Mouse (Mus musculus) lung, postnatal 0 days (tissue): ENCODE data around the gene Shbg. TPM values are rescaled to one million over a fixed set of nuclear protein-coding genes. Genes with fewer than 3 reads are reported as not detected.

Source experiments
- ATAC-seq: fragments of 200-750 bp; cut with Nextera tagmentation; 2 replicates; pipeline ENCODE4 v1.8.0; 2017; ENCODE audit warnings: moderate library complexity
- DNase-seq: peaks from one replicate; pipeline ENCODE4 v3.0.0-alpha.2; 2016; ENCODE audit warnings: low spot score
- H3K27ac ChIP-seq: fragments of 300-500 bp; sonication (generic); 2 replicates; pipeline ENCODE4 v1.5.1; 2014; ENCODE audit warnings: antibody characterized with exemption, mild to moderate bottlenecking, low read length, mixed read lengths
- H3K27me3 ChIP-seq: fragments of 300-500 bp; sonication (generic); replicated peaks from 2 replicates; pipeline ENCODE4 v1.6.1; 2014; ENCODE audit warnings: low read length, mixed read lengths; ENCODE audit not compliant: insufficient read depth
- H3K36me3 ChIP-seq: fragments of 300-500 bp; sonication (generic); 2 replicates; pipeline ENCODE4 v1.6.1; 2014; ENCODE audit warnings: low read length, mixed read lengths; ENCODE audit not compliant: insufficient read depth
- H3K4me1 ChIP-seq: fragments of 300-500 bp; sonication (generic); 2 replicates; pipeline ENCODE4 v1.6.1; 2014; ENCODE audit warnings: antibody characterized with exemption, low read depth, low read length, mixed read lengths; ENCODE audit not compliant: insufficient read depth
- H3K4me2 ChIP-seq: fragments of 300-500 bp; sonication (generic); replicated peaks from 2 replicates; pipeline ENCODE4 v1.6.1; 2014; ENCODE audit warnings: low read depth, mild to moderate bottlenecking, low read length, moderate library complexity, mixed read lengths
- H3K4me3 ChIP-seq: fragments of 300-500 bp; sonication (generic); 2 replicates; pipeline ENCODE4 v1.5.1; 2014; ENCODE audit warnings: low read depth, low read length
- H3K9ac ChIP-seq: fragments of 300-500 bp; sonication (generic); replicated peaks from 2 replicates; pipeline ENCODE4 v1.6.1; 2014; ENCODE audit warnings: low read depth, mild to moderate bottlenecking
- H3K9me3 ChIP-seq: fragments of 300-500 bp; sonication (generic); 2 replicates; pipeline ENCODE4 v1.6.1; 2016; ENCODE audit warnings: low read length, mixed read lengths
- CTCF ChIP-seq: IDR thresholded peaks from 2 replicates; pipeline ENCODE4 v1.5.1; 2016; ENCODE audit warnings: antibody characterized with exemption, mild to moderate bottlenecking
- EP300 ChIP-seq: IDR thresholded peaks from 2 replicates; pipeline ENCODE4 v1.6.1; 2016; ENCODE audit warnings: antibody characterized with exemption, mild to moderate bottlenecking, control low read depth
- WGBS: fragments of 180-500 bp; shearing (Covaris S2); extraction: QIAGEN DNeasy Blood & Tissue Kit; methylation state at CpG from one replicate; pipeline ENCODE4 v1.1.7; 2014; 5-methylcytosine and 5-hydroxymethylcytosine counted together
- polyA plus RNA-seq: library from polyadenylated mRNA; unstranded; fragments of >200 nt; fragmentation: Nextera tagmentation; extraction: Ambion mirVana; gene quantifications from 2 replicates; pipeline ENCODE4 v1.2.1, GENCODE M21; 2015

The Shbg gene
- polyA plus RNA-seq, 1 experiment from 2014 or later: not detected

DNA sequence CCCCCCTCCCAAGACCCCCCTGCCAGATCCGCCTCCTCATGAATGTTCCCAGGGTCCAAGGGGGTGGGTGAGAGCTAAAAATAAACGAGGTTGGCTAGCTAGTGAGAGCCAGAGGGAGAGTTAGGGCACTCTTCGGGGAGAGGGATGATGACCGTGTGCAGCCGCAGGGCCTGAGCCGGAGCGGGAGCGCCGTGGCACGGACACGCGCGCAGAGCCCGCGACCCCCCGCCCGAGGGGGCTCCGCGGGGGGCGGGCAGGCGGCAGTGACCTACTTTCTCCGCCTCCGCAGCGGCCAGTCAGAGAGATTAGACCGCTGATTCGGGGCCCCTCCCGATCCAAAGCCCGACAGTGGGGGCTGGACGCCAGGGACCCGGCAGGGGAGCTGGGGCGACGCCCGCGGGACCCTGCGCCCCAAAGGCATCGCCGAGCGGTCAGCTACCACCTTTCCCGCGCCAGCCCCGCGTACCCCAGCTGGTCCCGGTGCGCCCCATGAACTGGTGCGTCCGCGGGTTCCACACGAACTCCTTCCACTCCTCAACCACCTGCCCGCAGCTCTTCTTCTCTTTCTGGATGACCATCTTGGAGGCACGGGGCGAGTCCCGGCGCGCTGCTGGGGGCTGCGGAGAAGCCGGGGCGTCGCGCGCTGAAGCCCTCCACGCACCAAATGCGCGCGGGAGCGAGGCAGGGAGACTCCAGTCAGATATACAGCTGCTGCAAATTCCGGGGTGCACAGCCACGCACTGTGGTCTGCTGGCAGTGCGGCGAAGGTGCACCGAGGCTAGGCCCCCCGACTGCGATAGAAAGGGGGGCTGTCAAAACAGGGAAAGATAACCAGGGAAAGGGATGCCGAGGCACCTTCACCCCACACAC lies 12.7 kb downstream of the Shbg start:
- peak; percentile 34 for DNase-seq
- Histone ChIP-seq H3K4me1 (peaks cover 18% of the 10 kb centered on the region; the same call in 1 of the 2 replicates), H3K9me3 (no peaks in the 10 kb centered on the region), H3K4me3 (peak overlapping the region; percentile 53), H3K36me3 (no peaks in the 10 kb centered on the region), H3K4me2 (peak overlapping the region; percentile 96), H3K27ac (peak overlapping the region; percentile 16; the same call in 1 of the 2 replicates), H3K27me3 (0 out of 2 replicates have a peak, but pooled peaks cover 4% of the 10 kb centered on the region), H3K9ac (peak overlapping the region; percentile 30; the same call in 1 of the 2 replicates)
- TF ChIP-seq CTCF (no peak), EP300 (no peak)
- peak; percentile 23 for ATAC-seq
- 2% methylated on average over 62 of the region's 73 CpGs for WGBS

DNA sequence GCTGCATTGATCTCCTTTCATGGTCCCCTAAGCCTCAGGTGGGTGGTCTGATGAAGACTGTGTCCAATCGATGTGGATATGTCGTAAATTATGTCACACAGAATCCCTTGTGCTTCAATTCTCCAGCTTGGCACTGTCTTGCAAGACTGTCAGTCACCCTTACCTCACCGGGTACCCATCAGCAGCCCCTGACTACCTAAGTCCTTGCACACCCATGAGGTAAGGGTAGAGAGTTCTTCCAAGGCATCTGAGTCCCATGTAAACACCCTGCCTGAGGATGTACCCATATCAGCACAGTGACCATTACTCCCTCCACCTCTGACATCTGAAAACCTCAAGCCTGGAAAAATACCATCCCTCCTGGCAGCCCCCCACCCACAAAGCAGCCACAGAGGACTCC lies 13.4 kb downstream of the Shbg start:
- no peak overlapping the region for H3K27ac ChIP-seq

DNA sequence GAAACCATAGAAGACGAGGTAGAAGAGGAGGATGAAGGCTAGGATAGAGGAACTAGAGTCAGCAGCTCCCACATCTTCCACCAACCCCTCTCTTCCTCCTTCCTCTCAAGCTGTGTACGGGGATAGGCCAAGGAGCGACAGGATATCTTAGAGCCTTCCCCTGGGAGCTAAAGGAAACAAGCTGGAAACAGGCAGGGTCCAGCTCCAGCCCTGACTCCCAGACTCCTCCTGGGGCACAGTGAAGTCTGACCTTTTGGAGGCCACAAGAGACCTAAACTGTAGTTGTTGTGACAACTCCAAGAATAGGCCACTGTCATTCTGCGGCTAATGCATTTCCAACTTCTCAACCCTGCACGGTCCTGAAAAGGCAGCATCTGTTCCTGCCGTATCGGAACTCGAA lies 14.2 kb downstream of the Shbg start:
- peaks cover 23% of the 10 kb centered on the region; the same call in 1 of the 2 replicates for H3K4me1 ChIP-seq
- H3K4me3 ChIP-seq: no peak overlapping the region
- H3K36me3 ChIP-seq: no peaks in the 10 kb centered on the region
- H3K27me3 ChIP-seq: 0 out of 2 replicates have a peak, but pooled peaks cover 4% of the 10 kb centered on the region
- H3K9ac ChIP-seq: no peak overlapping the region
- H3K9me3 ChIP-seq: no peaks in the 10 kb centered on the region
- TF ChIP-seq EP300 (no peak), CTCF (no peak)
- DNase-seq (no peak), ATAC-seq (no peak)
- no peak overlapping the region for H3K4me2 ChIP-seq
- no peak overlapping the region for H3K27ac ChIP-seq
- WGBS: 76% methylated on average over 8 of the region's 8 CpGs

More for the DNA sequence above, 13.4 kb downstream of the Shbg start:
- ATAC-seq (no peak), DNase-seq (no peak)
- no peaks in the 10 kb centered on the region for H3K9me3 ChIP-seq
- 62% methylated on average over 3 of the region's 3 CpGs for WGBS
- H3K27me3 ChIP-seq: 0 out of 2 replicates have a peak, but pooled peaks cover 4% of the 10 kb centered on the region
- peaks cover 23% of the 10 kb centered on the region; the same call in 1 of the 2 replicates for H3K4me1 ChIP-seq
- no peak for TF ChIP-seq CTCF
- no peak for TF ChIP-seq EP300
- peak overlapping the region; percentile 96 for H3K4me2 ChIP-seq
- no peak overlapping the region for H3K9ac ChIP-seq
- H3K36me3 ChIP-seq: no peaks in the 10 kb centered on the region
- peak overlapping the region; percentile 53 for H3K4me3 ChIP-seq

DNA sequence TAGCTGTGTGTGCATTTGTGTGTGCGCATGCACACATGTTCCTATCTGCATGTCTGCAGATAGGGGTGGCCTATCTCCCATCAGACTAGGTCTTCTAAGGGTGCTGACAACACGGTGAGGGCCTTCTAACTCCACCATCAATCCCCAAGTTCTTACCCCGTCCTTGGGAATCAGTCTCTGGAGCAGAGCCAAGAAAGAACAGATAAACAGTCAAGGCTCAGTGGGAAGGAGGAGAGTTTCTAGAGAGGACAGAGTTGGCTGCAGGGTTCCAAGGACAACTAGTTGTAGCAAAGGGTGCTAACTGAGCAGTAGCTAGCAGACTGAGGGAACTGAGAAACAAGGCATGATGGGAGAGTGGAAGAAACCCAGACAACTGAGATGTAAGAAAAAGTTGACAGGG lies 15.9 kb downstream of the Shbg start:
- Histone ChIP-seq H3K27me3 (0 out of 2 replicates have a peak, but pooled peaks cover 4% of the 10 kb centered on the region), H3K4me1 (peaks cover 23% of the 10 kb centered on the region; the same call in 1 of the 2 replicates), H3K27ac (no peak overlapping the region), H3K4me2 (no peak overlapping the region), H3K4me3 (no peak overlapping the region), H3K9ac (no peak overlapping the region), H3K9me3 (no peaks in the 10 kb centered on the region), H3K36me3 (no peaks in the 10 kb centered on the region)
- ATAC-seq: no peak
- WGBS: 46% methylated on average over 3 of the region's 3 CpGs
- TF ChIP-seq EP300 (no peak), CTCF (no peak)
- no peak for DNase-seq

DNA sequence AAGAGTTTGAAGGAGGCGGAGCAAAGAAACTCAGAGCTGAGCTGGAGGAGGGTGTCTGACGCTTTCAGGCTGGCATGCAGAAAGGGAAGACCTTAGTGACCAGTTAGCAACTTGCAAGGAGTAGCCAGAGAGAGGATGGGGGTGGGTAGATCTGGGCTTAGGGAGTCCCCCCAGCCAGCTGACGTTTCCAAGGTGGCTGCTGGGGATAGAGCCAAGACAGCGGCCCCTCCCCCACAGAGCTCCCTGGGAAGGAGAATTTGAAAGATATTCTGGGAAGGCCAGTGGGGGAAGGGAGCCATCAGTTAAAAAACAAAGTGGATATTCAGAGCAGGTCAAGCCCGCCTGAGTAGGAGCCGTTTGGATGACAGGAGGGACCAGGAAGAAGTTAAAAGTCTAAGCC lies 17.6 kb downstream of the Shbg start:
- Histone ChIP-seq H3K4me2 (peak overlapping the region; percentile 11; the same call in 1 of the 2 replicates), H3K27me3 (no peaks in the 10 kb centered on the region), H3K9ac (no peak overlapping the region), H3K4me1 (peaks cover 13% of the 10 kb centered on the region; the same call in 1 of the 2 replicates), H3K9me3 (no peaks in the 10 kb centered on the region), H3K27ac (peak overlapping the region; percentile 47; the same call in 1 of the 2 replicates), H3K4me3 (no peak overlapping the region), H3K36me3 (no peaks in the 10 kb centered on the region)
- ATAC-seq: peak; percentile 64
- peak; percentile 70 for DNase-seq
- TF ChIP-seq CTCF: no peak
- no peak for TF ChIP-seq EP300
- WGBS: 12% methylated on average over 6 of the region's 6 CpGs

GRCm38 (mm10) chr11:69599436-69599835 lies 18.3 kb downstream of the Shbg start:
- no peak for DNase-seq
- Histone ChIP-seq H3K36me3 (no peaks in the 10 kb centered on the region), H3K4me3 (no peak overlapping the region), H3K4me2 (0 out of 2 replicates have a peak overlapping the region, but pooled peaks have one; percentile 11), H3K9me3 (no peaks in the 10 kb centered on the region), H3K4me1 (peaks cover 10% of the 10 kb centered on the region; the same call in 1 of the 2 replicates), H3K27ac (no peak overlapping the region), H3K9ac (no peak overlapping the region), H3K27me3 (no peaks in the 10 kb centered on the region)
- no peak for ATAC-seq
- 17% methylated on average over 9 of the region's 9 CpGs for WGBS
- TF ChIP-seq CTCF: peak; percentile 15; the same call in 1 of the 2 replicates
- TF ChIP-seq EP300: no peak
